Mouse (Mus musculus): Measurements from ENCODE around the gene Tet1.

Tet1 gene

GRCm38 (mm10) chr10:62892549-62893232 lies 16.1 kb downstream of the Tet1 start:
- peak; percentile 97 for DNase-seq (ENCODE audit: low read depth, low spot score)

DNA sequence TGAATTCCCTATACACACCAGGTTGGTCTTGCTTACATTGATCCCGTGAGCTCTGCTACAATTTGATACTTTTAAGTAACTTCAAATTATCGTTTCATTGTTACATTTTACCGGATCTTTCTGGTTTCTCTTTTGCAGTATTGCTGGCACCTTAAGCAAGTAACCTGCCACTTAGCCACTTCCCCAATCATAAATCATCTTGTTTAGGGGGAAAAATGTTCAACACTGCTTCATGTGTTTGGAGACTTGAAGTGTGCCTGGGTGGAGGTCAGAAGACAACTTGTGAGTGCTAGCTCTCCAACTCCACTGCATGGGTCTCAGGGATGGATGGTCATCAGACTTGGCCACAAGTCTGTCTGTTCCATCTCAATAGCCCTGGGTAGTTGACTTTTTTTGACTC lies 17.8 kb downstream of the Tet1 start:
- peak; percentile 37 for DNase-seq (ENCODE audit: low read depth, low spot score)

DNA sequence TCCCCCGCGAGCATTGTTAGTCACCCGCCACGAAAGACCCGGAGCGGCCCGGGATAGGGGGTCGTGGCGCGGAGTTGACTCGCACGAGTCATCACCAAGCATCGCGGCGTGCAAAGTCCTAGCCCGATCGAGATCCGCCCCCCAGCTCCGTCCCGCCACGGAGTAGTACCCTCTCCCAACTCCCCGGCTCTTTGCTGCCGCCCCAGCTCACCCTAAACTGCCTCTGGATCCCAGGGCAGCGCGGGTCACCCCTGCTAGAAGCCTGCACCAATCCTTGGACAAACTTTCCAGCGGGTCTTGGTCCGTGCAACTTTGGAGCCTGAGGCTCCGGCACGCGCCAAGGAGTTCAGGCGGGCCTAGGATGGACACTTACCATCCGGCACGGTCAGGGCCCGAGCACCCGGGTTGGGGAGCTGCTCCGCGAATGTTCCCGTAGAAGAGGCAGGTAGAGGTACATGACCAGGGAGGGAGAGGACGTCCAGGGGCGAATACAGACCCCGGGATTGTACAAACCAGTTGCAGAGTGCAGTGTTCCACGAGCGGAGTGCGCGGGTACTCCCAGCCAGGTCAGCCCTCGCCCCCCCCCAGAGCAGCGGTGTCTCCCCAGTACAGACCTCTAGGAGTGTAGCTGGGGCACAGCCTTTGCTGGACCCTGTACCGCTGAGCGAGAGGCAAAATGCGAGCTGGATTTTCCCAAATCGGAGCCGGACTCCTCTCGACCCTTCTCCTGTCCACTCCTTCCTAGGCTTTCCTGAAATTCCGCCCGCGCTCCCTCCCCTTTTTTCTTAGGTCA lies 21.8 kb downstream of the Tet1 start:
- peak; percentile 82 for DNase-seq (ENCODE audit: low read depth, low spot score)

DNA sequence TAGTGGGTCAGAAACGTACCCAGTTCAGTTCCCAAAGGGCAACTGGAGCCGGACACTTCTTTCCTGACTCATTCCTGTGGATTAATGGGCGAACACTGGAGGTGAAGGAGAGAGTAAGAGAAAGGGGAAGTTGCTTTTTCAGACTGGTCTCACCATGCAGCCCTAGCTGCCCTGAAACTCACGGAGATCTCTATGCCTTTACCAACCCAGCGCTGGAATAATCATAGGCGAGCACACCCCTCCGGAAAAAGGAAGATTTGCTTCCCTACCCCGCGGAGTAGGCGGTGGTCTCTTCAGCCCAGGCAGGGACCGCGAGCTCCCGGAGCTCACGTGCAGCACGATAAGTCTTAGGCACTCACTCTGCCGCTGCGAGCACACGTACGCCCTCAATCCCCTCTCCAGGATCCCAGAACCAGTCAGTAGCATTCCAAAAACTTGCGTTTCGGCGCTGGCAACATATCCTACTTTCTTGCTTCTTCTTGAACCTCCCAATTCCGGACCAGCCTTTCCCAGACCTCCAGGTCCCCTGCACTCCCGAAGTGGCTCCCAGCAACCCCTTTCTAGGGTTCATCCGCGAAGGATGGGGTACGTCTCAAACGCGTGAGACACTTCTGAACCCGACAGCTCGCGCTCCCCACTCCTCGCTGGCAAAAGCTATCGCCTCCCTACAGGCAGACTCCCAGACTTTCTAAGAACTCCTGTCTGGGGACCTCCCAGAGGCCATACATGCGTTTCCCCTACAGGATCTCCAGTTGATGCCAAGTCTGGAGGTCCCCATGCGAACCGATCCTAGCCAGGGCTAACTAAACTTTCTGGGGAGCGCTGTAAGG lies 22.6 kb downstream of the Tet1 start:
- DNase-seq (ENCODE audit: low read depth, low spot score), result peak; percentile 80

DNA sequence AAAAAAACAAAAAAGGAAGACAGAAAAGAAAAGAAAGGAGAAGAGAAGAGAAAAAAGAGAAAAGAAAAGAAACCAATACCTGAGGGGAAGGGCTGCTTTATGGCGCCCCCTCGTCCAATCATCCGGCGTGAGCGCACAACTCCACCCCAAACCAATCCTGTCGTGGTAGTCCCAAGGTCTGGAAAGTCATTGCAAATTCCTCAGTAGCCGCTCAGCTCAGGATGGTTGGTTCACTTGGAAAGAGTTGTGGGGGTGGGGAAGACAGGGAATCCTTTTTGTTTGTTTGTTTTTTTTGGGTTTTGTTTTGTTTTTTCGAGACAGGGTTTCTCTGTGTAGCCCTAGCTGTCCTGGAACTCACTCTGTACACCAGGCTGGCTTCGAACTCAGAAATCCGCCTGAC lies 23.3 kb downstream of the Tet1 start:
- DNase-seq (ENCODE audit: low read depth, low spot score), result peak; percentile 87

DNA sequence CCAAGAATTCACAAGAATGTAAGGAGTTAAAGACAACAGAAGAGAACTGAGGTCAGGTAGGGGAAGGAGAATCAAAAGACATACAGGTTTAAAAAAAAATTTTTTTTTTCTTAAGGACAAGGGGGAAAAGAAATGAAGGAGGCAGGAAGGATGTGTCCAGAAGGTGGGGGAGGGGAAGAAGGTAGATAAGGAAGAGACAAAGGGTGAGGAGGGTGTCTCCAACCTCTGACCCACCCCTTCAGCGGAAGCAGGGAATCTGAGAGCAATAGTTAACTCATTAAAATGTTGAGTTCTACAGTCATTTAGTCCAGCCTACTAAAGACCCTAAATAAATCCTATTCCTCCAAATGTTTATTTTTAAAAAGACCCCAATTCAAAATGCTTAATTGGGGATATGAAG lies 24.3 kb downstream of the Tet1 start:
- peak; percentile 83 for DNase-seq (ENCODE audit: low read depth, low spot score)

- DNase-seq (ENCODE audit: low read depth, low spot score), result peak; percentile 81
Observed at GRCm38 (mm10) chr10:62883933-62884372, 24.8 kb downstream of the Tet1 start.

DNA sequence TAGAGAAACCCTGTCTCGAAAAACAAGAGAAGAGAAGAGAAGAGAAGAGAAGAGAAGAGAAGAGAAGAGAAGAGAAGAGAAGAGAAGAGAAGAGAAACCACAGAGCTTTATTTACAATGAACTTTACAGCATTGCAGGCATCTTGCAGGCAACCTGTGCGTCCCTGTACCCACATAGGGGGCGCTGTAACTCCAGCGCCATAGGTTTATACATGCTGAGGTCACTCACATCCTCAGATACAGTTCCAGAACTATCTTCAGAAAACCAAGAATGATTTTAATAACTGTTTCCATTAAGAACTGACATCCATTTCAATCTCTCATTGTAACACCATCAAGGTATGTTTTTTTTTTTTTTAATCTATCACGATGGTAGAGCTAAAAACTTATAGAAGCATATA lies 27.6 kb downstream of the Tet1 start:
- peak; percentile 78 for DNase-seq (ENCODE audit: low read depth, low spot score)

GRCm38 (mm10) chr10:62878056-62878455 lies 30.7 kb downstream of the Tet1 start:
- DNase-seq (ENCODE audit: low read depth, low spot score), result peak; percentile 30

GRCm38 (mm10) chr10:62875565-62875964 lies 33.2 kb downstream of the Tet1 start:
- DNase-seq (ENCODE audit: low read depth, low spot score), result no peak

DNA sequence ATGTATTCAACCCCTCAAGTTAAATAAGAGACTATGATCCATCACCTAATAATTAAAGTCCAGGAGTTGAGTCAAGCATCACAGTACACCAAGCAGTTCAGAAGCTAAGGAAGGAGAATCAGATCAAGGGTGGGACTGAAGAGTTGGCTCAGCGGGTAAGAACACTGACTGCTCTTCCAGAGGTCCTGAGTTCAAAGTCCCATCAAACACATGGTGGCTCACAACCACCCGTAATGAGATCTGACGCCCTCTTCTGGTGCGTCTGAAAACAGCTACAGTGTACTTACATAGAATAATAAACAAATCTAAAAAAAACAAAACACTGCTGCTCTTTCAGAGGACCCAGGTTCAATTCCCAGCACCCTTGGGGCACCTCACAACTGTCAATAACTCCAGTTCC lies 34.0 kb downstream of the Tet1 start:
- DNase-seq (ENCODE audit: low read depth, low spot score), result no peak

DNA sequence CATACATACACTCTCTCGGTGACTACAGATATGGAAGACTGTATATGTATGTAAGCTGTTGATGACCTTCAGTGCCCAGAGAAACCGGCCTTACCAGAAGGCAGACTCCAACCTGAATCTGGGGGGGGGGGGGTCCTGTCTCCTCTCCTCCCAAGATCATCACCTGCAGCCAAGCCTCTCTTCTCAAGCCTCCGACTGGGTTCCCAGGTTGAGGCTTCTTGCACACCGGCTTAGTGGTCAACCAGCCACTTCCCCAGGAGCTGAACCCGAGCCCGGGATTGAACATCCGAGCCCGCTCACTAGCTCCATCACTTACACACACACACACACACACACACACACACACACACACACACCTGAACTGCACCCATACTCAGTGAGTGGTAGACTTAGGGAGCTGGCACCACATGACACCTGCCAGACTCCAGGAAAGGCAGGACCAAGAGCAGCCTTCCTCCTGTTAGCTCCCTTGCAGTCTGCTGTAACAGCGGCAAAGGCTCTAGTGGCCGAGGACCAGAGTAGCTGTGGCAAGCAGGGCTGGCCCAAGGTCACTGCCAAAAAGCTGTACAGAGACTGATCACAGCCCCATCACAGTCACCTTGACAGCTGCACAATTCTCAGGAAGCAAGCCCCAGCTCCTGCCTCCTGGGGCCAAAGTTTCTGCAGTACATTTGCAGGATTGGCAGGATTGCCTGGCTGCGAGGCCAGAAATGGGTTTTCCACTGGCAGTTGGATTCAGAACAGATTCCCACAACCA lies 42.6 kb downstream of the Tet1 start:
- DNase-seq (ENCODE audit: low read depth, low spot score), result peak; percentile 49

DNA sequence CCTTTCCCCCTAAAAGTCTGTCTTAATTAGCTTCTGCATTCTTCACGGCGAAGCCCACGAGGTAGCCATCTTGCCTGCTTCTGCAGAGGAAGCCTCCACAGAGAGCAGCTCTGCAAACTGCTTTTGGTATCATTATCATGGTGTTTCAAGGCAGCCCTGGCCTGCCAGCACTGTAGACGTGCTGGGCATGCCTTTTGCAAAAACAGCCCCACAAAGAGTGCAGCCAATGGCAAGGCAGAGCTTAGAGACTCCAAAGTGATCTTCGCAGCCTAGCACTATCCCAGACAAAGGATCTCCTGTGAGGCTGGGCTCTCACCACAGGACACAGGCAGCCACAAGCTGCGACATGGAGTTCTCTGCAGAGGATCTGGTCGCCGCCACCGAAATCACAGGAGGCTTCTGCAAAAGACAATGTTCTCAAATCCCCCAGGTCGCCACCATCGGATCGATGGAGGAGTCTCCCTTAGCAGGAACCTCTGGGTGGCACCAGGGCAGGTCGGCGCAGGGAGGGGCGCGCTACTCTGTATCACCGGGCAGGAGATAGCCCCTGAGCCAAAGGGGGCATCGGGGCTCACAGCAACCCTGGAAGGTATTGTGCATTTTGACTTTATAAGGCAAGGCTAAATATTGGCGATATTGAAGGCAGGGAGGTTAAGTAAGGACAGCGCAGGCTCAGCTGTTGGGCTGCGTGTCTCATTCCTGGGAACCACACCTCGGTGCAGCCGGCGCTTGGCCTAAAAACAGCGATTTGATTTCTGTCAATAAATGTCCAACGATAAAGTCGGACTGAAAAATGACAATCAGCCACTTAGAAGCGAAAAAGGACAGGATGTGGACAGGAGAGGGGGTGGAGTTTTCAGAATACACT lies 43.4 kb downstream of the Tet1 start:
- peak; percentile 85 for DNase-seq (ENCODE audit: low read depth, low spot score)

DNA sequence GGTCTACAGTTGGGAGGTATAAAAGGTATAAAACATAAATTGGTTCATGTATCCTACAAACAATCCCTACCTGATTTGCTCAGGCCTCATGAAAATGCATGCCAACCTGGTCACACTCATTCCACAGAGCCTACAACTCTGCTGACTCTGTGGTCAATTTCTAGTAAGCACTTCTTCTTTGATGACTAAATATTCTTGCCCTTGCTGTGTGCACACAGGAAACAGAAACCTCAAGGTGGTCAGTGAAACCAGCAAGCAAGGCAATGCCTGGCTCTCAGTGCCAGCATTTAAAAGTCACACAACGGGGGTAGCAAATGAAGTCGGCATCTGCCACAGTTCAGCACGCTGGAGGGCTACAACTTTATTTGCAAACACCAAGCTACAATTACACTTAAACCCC lies 45.2 kb downstream of the Tet1 start:
- DNase-seq (ENCODE audit: low read depth, low spot score), result no peak

DNA sequence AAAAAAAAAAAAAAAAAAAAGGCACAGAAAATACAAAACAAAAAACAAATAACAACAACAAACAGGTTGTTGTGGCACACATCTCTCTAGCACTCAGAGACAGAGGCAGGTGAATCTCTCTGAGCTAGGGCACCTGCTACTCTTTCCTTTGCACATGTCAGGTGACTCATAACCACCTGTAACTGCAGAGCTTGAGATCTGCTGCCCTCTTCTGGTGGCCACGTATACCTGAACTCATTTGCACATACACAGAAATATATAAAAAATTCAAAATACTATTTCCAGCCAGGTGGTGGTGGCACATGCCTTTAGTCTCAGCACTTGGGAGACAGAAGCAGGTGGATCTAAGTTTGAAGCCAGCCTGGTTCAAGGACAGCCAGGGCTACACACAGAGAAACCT lies 46.4 kb downstream of the Tet1 start:
- DNase-seq (ENCODE audit: low read depth, low spot score), result peak; percentile 77

GRCm38 (mm10) chr10:62858967-62859366 lies 49.8 kb downstream of the Tet1 start:
- DNase-seq (ENCODE audit: low read depth, low spot score), result no peak

- no peak for DNase-seq (ENCODE audit: low read depth, low spot score)
Observed at GRCm38 (mm10) chr10:62856690-62857290, 52.0 kb downstream of the Tet1 start.

- no peak for DNase-seq (ENCODE audit: low read depth, low spot score)
Observed at GRCm38 (mm10) chr10:62854992-62855391, 53.8 kb downstream of the Tet1 start.

DNA sequence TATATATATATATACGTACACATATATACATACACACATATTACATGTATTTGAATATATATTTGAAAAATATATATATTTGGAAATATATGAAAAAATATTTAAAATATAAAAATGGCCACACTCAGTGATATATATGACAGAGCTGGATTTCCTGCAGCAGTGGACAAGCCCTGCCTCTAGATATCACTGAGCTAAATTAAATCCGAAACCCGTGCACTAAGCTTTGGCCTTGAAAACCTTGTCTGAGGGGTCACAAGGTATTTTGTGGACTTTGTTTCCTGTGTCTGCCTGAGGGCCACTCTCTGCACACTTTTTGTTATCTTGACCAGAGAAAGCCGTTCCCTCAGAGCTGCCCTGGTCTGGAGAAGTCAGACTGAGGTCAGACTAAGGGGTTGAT lies 54.2 kb downstream of the Tet1 start:
- no peak for DNase-seq (ENCODE audit: low read depth, low spot score)

- DNase-seq (ENCODE audit: low read depth, low spot score), result no peak
Observed at GRCm38 (mm10) chr10:62851578-62851977, 57.2 kb downstream of the Tet1 start.

Measured in ES-CJ7 (cell line).